Mouse (Mus musculus) c-Kit-positive CD71-negative TER-119-negative erythroid progenitor cells, embryonic 14.5 days (primary cell): ENCODE data around the gene Eml6.
A peak's percentile ranks its signal among the peaks of the same experiment; 100 is the strongest.
"Not testable (repeated sequence)": the region's sequence is repeated elsewhere in the genome, so short reads cannot be mapped to it uniquely, and the experiment has no call there.

Experiments
- DNase-seq: peaks from one replicate; pipeline ENCODE4 v3.0.0-alpha.2; 2013; ENCODE audit warnings: low read depth

Eml6 gene

GRCm38 (mm10) chr11:30025835-30026472, at the start of gene Eml6:
Gene Eml6, minus strand, starts transcription at chr11:30026033.
- peak; percentile 81 for DNase-seq

GRCm38 (mm10) chr11:30057299-30057698, 31.5 kb upstream of the Eml6 start:
- peak; percentile 13 for DNase-seq

GRCm38 (mm10) chr11:30025144-30025543, 689 bp downstream of the Eml6 start:
- DNase-seq = no peak

GRCm38 (mm10) chr11:30024261-30025071, 1.4 kb downstream of the Eml6 start:
- DNase-seq = no peak

GRCm38 (mm10) chr11:29986257-29986656, 39.6 kb downstream of the Eml6 start:
- DNase-seq = no peak

- DNase-seq = no peak
Observed at GRCm38 (mm10) chr11:29968874-29969273, 57.0 kb downstream of the Eml6 start.

- no peak for DNase-seq
Observed at GRCm38 (mm10) chr11:29959366-29959765, 66.5 kb downstream of the Eml6 start.

GRCm38 (mm10) chr11:29944661-29945060, 81.2 kb downstream of the Eml6 start:
- DNase-seq = no peak

GRCm38 (mm10) chr11:29924332-29924731, 101.5 kb downstream of the Eml6 start:
- no peak for DNase-seq

- DNase-seq = no peak
Observed at GRCm38 (mm10) chr11:29923851-29924250, 102.0 kb downstream of the Eml6 start.

- no peak for DNase-seq
Observed at GRCm38 (mm10) chr11:29913180-29913579, 112.7 kb downstream of the Eml6 start.

- no peak for DNase-seq
Observed at GRCm38 (mm10) chr11:29909330-29909729, 116.5 kb downstream of the Eml6 start.

GRCm38 (mm10) chr11:29885160-29885559, 140.7 kb downstream of the Eml6 start:
- DNase-seq = peak; percentile 41

GRCm38 (mm10) chr11:29884355-29884754, 141.5 kb downstream of the Eml6 start:
- no peak for DNase-seq

GRCm38 (mm10) chr11:29883024-29883423, 142.8 kb downstream of the Eml6 start:
- DNase-seq = no peak

- DNase-seq = no peak
Observed at GRCm38 (mm10) chr11:29879641-29880040, 146.2 kb downstream of the Eml6 start.

GRCm38 (mm10) chr11:29877981-29878380, 147.9 kb downstream of the Eml6 start:
- no peak for DNase-seq

GRCm38 (mm10) chr11:29877280-29877679, 148.6 kb downstream of the Eml6 start:
- no peak for DNase-seq

- DNase-seq = not testable (repeated sequence)
Observed at GRCm38 (mm10) chr11:29874781-29875180, 151.1 kb downstream of the Eml6 start.

- DNase-seq = no peak
Observed at GRCm38 (mm10) chr11:29870174-29870573, 155.7 kb downstream of the Eml6 start.

GRCm38 (mm10) chr11:29864269-29864668, 161.6 kb downstream of the Eml6 start:
- DNase-seq = no peak

GRCm38 (mm10) chr11:29861750-29862397, 164.0 kb downstream of the Eml6 start:
- peak; percentile 19 for DNase-seq

- DNase-seq = no peak
Observed at GRCm38 (mm10) chr11:29861040-29861439, 164.8 kb downstream of the Eml6 start.
